Mouse (Mus musculus): ENCODE results near the gene Emc8.

GRCm38 (mm10) chr8:120620441-120620840, 47.9 kb downstream of the Emc8 start:
- TF ChIP-seq CTCF (IDR thresholded peaks at IDR 0.05; ENCODE audit: insufficient read depth, low read depth, low read length) (no peak), POLR2A (IDR thresholded peaks at IDR 0.05; ENCODE audit: insufficient read depth, low read depth, low read length) (no peak)
